Mouse (Mus musculus): Measurements from ENCODE around the gene March8. TPM values are rescaled to one million over a fixed set of nuclear protein-coding genes. Genes with fewer than 3 reads are reported as not detected.

March8 gene
- polyA plus RNA-seq, 1 experiment from 2014 or later, result 37.4 TPM

DNA sequence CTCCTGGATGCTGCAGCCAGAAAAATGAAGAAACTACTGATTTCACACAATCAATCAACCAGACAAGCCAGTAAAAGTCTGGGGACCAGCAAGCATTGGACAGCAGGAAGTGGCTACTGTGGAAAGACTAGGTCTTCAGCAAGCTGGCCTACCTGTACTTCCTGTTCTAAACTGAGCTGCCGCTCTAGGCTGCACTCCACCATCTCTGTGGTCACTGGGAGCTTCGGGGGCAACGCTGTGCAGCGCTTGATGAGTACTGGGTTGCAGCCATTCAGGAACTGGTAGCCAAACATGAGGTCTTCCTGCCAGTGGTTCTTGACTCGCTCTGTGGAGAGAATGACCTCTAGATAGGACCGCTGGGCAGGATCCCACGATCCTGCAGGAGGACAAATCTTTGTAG lies 85.2 kb downstream of the March8 start:
- Histone ChIP-seq H3K9me3 (ENCODE audit: control insufficient read depth, low read length) (no peaks in the 10 kb centered on the region), H3K4me1 (ENCODE audit: control insufficient read depth, insufficient read depth, low read length) (no peaks in the 10 kb centered on the region), H3K27ac (ENCODE audit: low read depth, low read length) (no peak overlapping the region), H3K9ac (ENCODE audit: low read length) (no peak overlapping the region), H3K27me3 (ENCODE audit: control insufficient read depth, insufficient read depth, low read length) (no peaks in the 10 kb centered on the region), H3K4me2 (no peak overlapping the region), H3K4me3 (ENCODE audit: low read depth, low read length) (no peak overlapping the region), H3K36me3 (ENCODE audit: control insufficient read depth, insufficient read depth, low read length) (no peaks in the 10 kb centered on the region)
- WGBS, result 93% methylated on average over 7 of the region's 7 CpGs
- ATAC-seq (ENCODE audit: low FRiP score) (no peak), DNase-seq (ENCODE audit: low spot score, missing footprints) (no peak)

DNA sequence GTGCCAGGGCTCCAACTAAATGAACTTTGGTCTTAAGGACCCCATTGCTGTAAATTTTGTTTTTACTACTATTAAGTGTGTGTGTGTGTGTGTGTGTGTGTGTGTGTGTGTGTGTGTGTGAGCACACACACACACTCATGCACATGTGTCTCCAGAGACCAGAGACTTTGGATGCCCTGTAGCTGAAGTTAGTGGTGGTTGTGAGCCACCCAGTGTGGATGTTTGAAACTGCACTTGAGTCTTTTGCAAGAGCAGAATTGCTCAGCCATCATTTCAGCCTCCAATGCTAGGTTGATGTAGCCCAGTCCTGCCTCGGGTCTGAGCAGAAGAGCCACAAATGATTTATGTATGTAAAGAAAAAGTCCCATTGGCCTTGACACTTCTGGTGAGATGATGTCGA lies 85.8 kb downstream of the March8 start:
- Histone ChIP-seq H3K27ac (ENCODE audit: low read depth, low read length) (no peak overlapping the region), H3K27me3 (ENCODE audit: control insufficient read depth, insufficient read depth, low read length) (no peaks in the 10 kb centered on the region), H3K9me3 (ENCODE audit: control insufficient read depth, low read length) (no peaks in the 10 kb centered on the region), H3K4me3 (ENCODE audit: low read depth, low read length) (no peak overlapping the region), H3K4me2 (no peak overlapping the region), H3K4me1 (ENCODE audit: control insufficient read depth, insufficient read depth, low read length) (no peaks in the 10 kb centered on the region), H3K9ac (ENCODE audit: low read length) (no peak overlapping the region), H3K36me3 (ENCODE audit: control insufficient read depth, insufficient read depth, low read length) (no peaks in the 10 kb centered on the region)
- ATAC-seq (ENCODE audit: low FRiP score) (no peak), DNase-seq (ENCODE audit: low spot score, missing footprints) (no peak)
- WGBS, result 74% methylated on average over 2 of the region's 2 CpGs

DNA sequence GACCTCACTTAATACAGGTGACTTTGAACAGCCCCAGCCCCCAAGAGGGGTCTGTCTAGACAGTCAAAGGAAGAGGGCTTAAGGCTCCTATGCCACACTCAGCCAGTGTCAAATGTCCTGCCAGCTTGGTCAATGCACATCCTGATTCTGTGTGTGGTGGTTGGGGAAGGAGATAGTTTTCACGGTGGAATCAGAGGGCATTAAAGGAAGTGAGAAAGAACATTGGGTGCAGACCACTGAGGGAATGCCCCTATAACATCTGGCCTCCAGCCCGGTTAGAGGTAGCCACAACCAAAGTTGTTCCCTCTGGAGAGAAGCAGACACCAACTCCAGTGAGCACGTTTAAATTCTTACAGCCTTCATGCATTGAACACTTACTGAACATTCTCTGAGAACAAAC lies 89.7 kb downstream of the March8 start:
- Histone ChIP-seq H3K4me2 (no peak overlapping the region), H3K9me3 (ENCODE audit: control insufficient read depth, low read length) (no peaks in the 10 kb centered on the region), H3K36me3 (ENCODE audit: control insufficient read depth, insufficient read depth, low read length) (no peaks in the 10 kb centered on the region), H3K27ac (ENCODE audit: low read depth, low read length) (no peak overlapping the region), H3K9ac (ENCODE audit: low read length) (no peak overlapping the region), H3K4me1 (ENCODE audit: control insufficient read depth, insufficient read depth, low read length) (no peaks in the 10 kb centered on the region), H3K27me3 (ENCODE audit: control insufficient read depth, insufficient read depth, low read length) (no peaks in the 10 kb centered on the region), H3K4me3 (ENCODE audit: low read depth, low read length) (no peak overlapping the region)
- 86% methylated on average over 3 of the region's 3 CpGs for WGBS
- DNase-seq (ENCODE audit: low spot score, missing footprints), result no peak
- no peak for ATAC-seq (ENCODE audit: low FRiP score)

GRCm38 (mm10) chr6:116428282-116428681 lies 90.5 kb downstream of the March8 start:
- Histone ChIP-seq H3K36me3 (ENCODE audit: control insufficient read depth, insufficient read depth, low read length) (no peaks in the 10 kb centered on the region), H3K4me1 (ENCODE audit: control insufficient read depth, insufficient read depth, low read length) (no peaks in the 10 kb centered on the region), H3K27me3 (ENCODE audit: control insufficient read depth, insufficient read depth, low read length) (no peaks in the 10 kb centered on the region), H3K9me3 (ENCODE audit: control insufficient read depth, low read length) (no peaks in the 10 kb centered on the region), H3K27ac (ENCODE audit: low read depth, low read length) (no peak overlapping the region), H3K4me2 (no peak overlapping the region), H3K9ac (ENCODE audit: low read length) (no peak overlapping the region), H3K4me3 (ENCODE audit: low read depth, low read length) (no peak overlapping the region)
- ATAC-seq (ENCODE audit: low FRiP score) (no peak), DNase-seq (ENCODE audit: low spot score, missing footprints) (no peak)
- WGBS, result 75% methylated on average over 5 of the region's 5 CpGs

GRCm38 (mm10) chr6:116438864-116439263 lies 101.0 kb downstream of the March8 start:
- ATAC-seq (ENCODE audit: low FRiP score), result no peak
- no peak overlapping the region for H3K4me2 ChIP-seq
- 81% methylated on average over 6 of the region's 6 CpGs for WGBS

GRCm38 (mm10) chr6:116439531-116439930 lies 101.7 kb downstream of the March8 start:
- H3K27me3 ChIP-seq (ENCODE audit: control insufficient read depth, insufficient read depth, low read length), result no peaks in the 10 kb centered on the region
- 88% methylated on average over 6 of the region's 6 CpGs for WGBS
- H3K9me3 ChIP-seq (ENCODE audit: control insufficient read depth, low read length), result no peaks in the 10 kb centered on the region
- H3K27ac ChIP-seq (ENCODE audit: low read depth, low read length), result no peak overlapping the region
- no peak overlapping the region for H3K9ac ChIP-seq (ENCODE audit: low read length)
- no peaks in the 10 kb centered on the region for H3K4me1 ChIP-seq (ENCODE audit: control insufficient read depth, insufficient read depth, low read length)
- H3K4me2 ChIP-seq, result no peak overlapping the region
- ATAC-seq (ENCODE audit: low FRiP score), result no peak
- no peak overlapping the region for H3K4me3 ChIP-seq (ENCODE audit: low read depth, low read length)
- no peak for DNase-seq (ENCODE audit: low spot score, missing footprints)
- H3K36me3 ChIP-seq (ENCODE audit: control insufficient read depth, insufficient read depth, low read length), result no peaks in the 10 kb centered on the region

More at GRCm38 (mm10) chr6:116438864-116439263, 101.0 kb downstream of the March8 start:
- no peaks in the 10 kb centered on the region for H3K9me3 ChIP-seq (ENCODE audit: control insufficient read depth, low read length)
- DNase-seq (ENCODE audit: low spot score, missing footprints), result no peak
- no peaks in the 10 kb centered on the region for H3K4me1 ChIP-seq (ENCODE audit: control insufficient read depth, insufficient read depth, low read length)
- H3K9ac ChIP-seq (ENCODE audit: low read length), result no peak overlapping the region
- H3K27me3 ChIP-seq (ENCODE audit: control insufficient read depth, insufficient read depth, low read length), result no peaks in the 10 kb centered on the region
- no peak overlapping the region for H3K27ac ChIP-seq (ENCODE audit: low read depth, low read length)
- no peak overlapping the region for H3K4me3 ChIP-seq (ENCODE audit: low read depth, low read length)
- H3K36me3 ChIP-seq (ENCODE audit: control insufficient read depth, insufficient read depth, low read length), result no peaks in the 10 kb centered on the region

DNA sequence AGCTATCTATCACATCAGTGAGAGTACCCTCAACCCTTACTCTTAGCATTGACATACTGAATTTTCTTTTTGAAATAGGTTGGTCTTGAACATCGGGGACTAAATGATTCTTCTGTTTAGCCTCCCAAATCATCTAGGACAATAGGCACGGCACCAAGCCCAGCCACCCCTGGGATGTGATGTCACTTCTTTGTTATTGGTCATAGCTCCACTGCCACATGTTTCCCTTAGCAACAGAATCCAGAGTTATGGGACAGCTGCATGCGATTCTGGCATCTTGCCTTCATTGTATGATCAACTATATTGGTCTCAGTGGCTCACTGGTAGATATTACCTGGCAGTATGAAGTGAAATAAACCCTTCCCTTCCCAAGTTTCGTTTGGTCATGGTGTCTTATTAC lies 102.6 kb downstream of the March8 start:
- no peak overlapping the region for H3K9ac ChIP-seq (ENCODE audit: low read length)
- H3K27me3 ChIP-seq (ENCODE audit: control insufficient read depth, insufficient read depth, low read length), result no peaks in the 10 kb centered on the region
- WGBS, result 79% methylated on average over 4 of the region's 4 CpGs
- no peaks in the 10 kb centered on the region for H3K36me3 ChIP-seq (ENCODE audit: control insufficient read depth, insufficient read depth, low read length)
- no peak for DNase-seq (ENCODE audit: low spot score, missing footprints)
- no peaks in the 10 kb centered on the region for H3K4me1 ChIP-seq (ENCODE audit: control insufficient read depth, insufficient read depth, low read length)
- H3K27ac ChIP-seq (ENCODE audit: low read depth, low read length), result no peak overlapping the region
- H3K4me2 ChIP-seq, result no peak overlapping the region
- H3K9me3 ChIP-seq (ENCODE audit: control insufficient read depth, low read length), result no peaks in the 10 kb centered on the region
- no peak for ATAC-seq (ENCODE audit: low FRiP score)
- H3K4me3 ChIP-seq (ENCODE audit: low read depth, low read length), result no peak overlapping the region

- H3K4me3 ChIP-seq (ENCODE audit: low read depth, low read length), result no peak overlapping the region
- H3K9ac ChIP-seq (ENCODE audit: low read length), result no peak overlapping the region
- H3K4me1 ChIP-seq (ENCODE audit: control insufficient read depth, insufficient read depth, low read length), result no peaks in the 10 kb centered on the region
- ATAC-seq (ENCODE audit: low FRiP score) (no peak), DNase-seq (ENCODE audit: low spot score, missing footprints) (no peak)
- H3K27me3 ChIP-seq (ENCODE audit: control insufficient read depth, insufficient read depth, low read length), result no peaks in the 10 kb centered on the region
- H3K4me2 ChIP-seq, result no peak overlapping the region
- H3K27ac ChIP-seq (ENCODE audit: low read depth, low read length), result no peak overlapping the region
- 88% methylated on average over 4 of the region's 4 CpGs for WGBS
- H3K36me3 ChIP-seq (ENCODE audit: control insufficient read depth, insufficient read depth, low read length), result no peaks in the 10 kb centered on the region
- H3K9me3 ChIP-seq (ENCODE audit: control insufficient read depth, low read length), result no peaks in the 10 kb centered on the region
Measured at GRCm38 (mm10) chr6:116440849-116441248, 103.0 kb downstream of the March8 start.

GRCm38 (mm10) chr6:116455781-116456180 lies 118.0 kb downstream of the March8 start:
- WGBS, result 76% methylated on average over 4 of the region's 4 CpGs
- DNase-seq (ENCODE audit: low spot score, missing footprints) (no peak), ATAC-seq (ENCODE audit: low FRiP score) (no peak)
- Histone ChIP-seq H3K9ac (ENCODE audit: low read length) (no peak overlapping the region), H3K4me2 (no peak overlapping the region), H3K4me3 (ENCODE audit: low read depth, low read length) (no peak overlapping the region), H3K27ac (ENCODE audit: low read depth, low read length) (no peak overlapping the region), H3K4me1 (ENCODE audit: control insufficient read depth, insufficient read depth, low read length) (peaks cover 2% of the 10 kb centered on the region; the same call in 1 of the 2 replicates), H3K36me3 (ENCODE audit: control insufficient read depth, insufficient read depth, low read length) (no peaks in the 10 kb centered on the region), H3K27me3 (ENCODE audit: control insufficient read depth, insufficient read depth, low read length) (peaks cover 9% of the 10 kb centered on the region; the same call in 1 of the 2 replicates), H3K9me3 (ENCODE audit: control insufficient read depth, low read length) (no peaks in the 10 kb centered on the region)

DNA sequence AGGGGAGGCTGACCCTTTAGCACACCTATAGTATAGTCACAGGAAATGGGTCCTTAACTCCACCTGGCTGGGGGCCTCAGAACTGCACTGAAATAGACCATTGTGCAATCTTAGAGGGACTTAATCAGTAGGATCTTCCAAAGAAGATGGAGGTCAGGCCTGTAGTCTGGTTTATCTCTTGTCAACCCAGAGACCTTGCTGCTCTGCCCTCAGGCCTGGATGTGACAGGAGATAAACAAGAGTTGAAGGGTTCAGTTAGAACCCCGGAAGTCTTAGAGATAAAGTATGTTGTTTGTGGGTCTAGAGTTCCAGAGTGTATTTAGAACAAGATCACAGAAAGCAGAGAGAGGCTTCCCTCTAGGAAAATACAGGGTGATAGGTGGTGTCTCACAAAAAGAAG lies 118.7 kb downstream of the March8 start:
- no peak overlapping the region for H3K9ac ChIP-seq (ENCODE audit: low read length)
- ATAC-seq (ENCODE audit: low FRiP score) (no peak), DNase-seq (ENCODE audit: low spot score, missing footprints) (no peak)
- H3K4me3 ChIP-seq (ENCODE audit: low read depth, low read length), result no peak overlapping the region
- WGBS, result 87% methylated on average over 1 of the region's 1 CpGs
- no peak overlapping the region for H3K27ac ChIP-seq (ENCODE audit: low read depth, low read length)
- no peaks in the 10 kb centered on the region for H3K9me3 ChIP-seq (ENCODE audit: control insufficient read depth, low read length)
- peaks cover 12% of the 10 kb centered on the region for H3K27me3 ChIP-seq (ENCODE audit: control insufficient read depth, insufficient read depth, low read length)
- H3K4me2 ChIP-seq, result no peak overlapping the region
- no peaks in the 10 kb centered on the region for H3K36me3 ChIP-seq (ENCODE audit: control insufficient read depth, insufficient read depth, low read length)
- H3K4me1 ChIP-seq (ENCODE audit: control insufficient read depth, insufficient read depth, low read length), result peaks cover 4% of the 10 kb centered on the region; the same call in 1 of the 2 replicates
